Mouse (Mus musculus): ENCODE results near the gene Pask.

DNA sequence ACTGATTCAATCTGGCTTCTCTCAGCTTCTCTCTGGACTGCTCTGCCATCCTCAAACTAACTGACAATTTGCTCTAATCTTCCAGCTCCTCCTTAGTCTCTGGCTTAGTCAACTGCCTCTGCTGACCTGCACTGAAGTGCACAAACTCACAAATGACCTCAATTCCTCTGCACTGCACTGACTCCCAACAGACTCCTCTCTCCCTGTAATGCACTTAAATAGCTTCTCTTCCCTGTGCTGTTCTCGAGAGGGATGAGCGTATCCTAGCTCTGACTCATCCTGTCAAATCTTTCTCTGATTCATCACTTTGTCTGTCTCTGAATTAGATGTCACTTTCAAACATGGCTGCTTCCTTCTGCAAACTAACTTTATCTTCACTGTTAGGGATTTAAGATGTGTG lies 75.0 kb downstream of the Pask start:
- TF ChIP-seq CTCF (IDR thresholded peaks at IDR 0.05; ENCODE audit: extremely low read depth, insufficient read length, insufficient replicate concordance, low read depth, low read length), result no peak
- no peak for TF ChIP-seq POLR2A (IDR thresholded peaks at IDR 0.05; ENCODE audit: low read depth, low read length)

Measured in small intestine, adult 2 months (tissue).